Mouse (Mus musculus): Measurements from ENCODE around the gene Ubash3a. TPM values are rescaled to one million over a fixed set of nuclear protein-coding genes. Genes with fewer than 3 reads are reported as not detected.

Gene Ubash3a
- polyA plus RNA-seq, 1 experiment from 2014 or later, result 0.19 TPM

- H3K4me1 ChIP-seq (replicated peaks), result peaks cover 28% of the 10 kb centered on the region
- H3K27me3 ChIP-seq, result peaks cover 45% of the 10 kb centered on the region
- peak; percentile 42; the same call in 1 of the 2 replicates for ATAC-seq (ENCODE audit: insufficient number of reproducible peaks, insufficient read depth, low FRiP score, low TSS enrichment, low read depth)
- no peaks in the 10 kb centered on the region for H3K36me3 ChIP-seq
- H3K27ac ChIP-seq, result no peak overlapping the region
- peak overlapping the region; percentile 56 for H3K4me3 ChIP-seq (replicated peaks)
- no peaks in the 10 kb centered on the region for H3K9me3 ChIP-seq
- WGBS, result under 1% methylated on average over 68 of the region's 68 CpGs
- peak overlapping the region; percentile 57 for H3K9ac ChIP-seq (replicated peaks)
- peak overlapping the region; percentile 98 for H3K4me2 ChIP-seq
Observed at GRCm38 (mm10) chr17:31295892-31296781, 88.5 kb downstream of the Ubash3a start.

Other genes with a start within 250 kb of the Ubash3a start
- 8.9 and 10.9 TPM in 2 replicates for gene Abcg1, start 150.2 kb upstream of the Ubash3a start, polyA plus RNA-seq (2016; fragmentation: Nextera tagmentation; extraction: Ambion mirVana)
- gene Tff3, start 78.2 kb upstream of the Ubash3a start, polyA plus RNA-seq (2016; fragmentation: Nextera tagmentation; extraction: Ambion mirVana), result not detected in 2 replicates
- not detected in 2 replicates for gene Tff2, start 63.6 kb upstream of the Ubash3a start, polyA plus RNA-seq (2016; fragmentation: Nextera tagmentation; extraction: Ambion mirVana)
- not detected in 2 replicates for gene Tff1, start 42.6 kb upstream of the Ubash3a start, polyA plus RNA-seq (2016; fragmentation: Nextera tagmentation; extraction: Ambion mirVana)
- gene Tmprss3, start 8.9 kb upstream of the Ubash3a start, polyA plus RNA-seq (2016; fragmentation: Nextera tagmentation; extraction: Ambion mirVana), result not detected in 2 replicates
- 0.40 and 0.56 TPM in 2 replicates for gene Rsph1, start 69.5 kb downstream of the Ubash3a start, polyA plus RNA-seq (2016; fragmentation: Nextera tagmentation; extraction: Ambion mirVana)
- 1.5 and 2.1 TPM in 2 replicates for gene Slc37a1, start 78.9 kb downstream of the Ubash3a start, polyA plus RNA-seq (2016; fragmentation: Nextera tagmentation; extraction: Ambion mirVana)
- gene Pde9a, start 178.3 kb downstream of the Ubash3a start, polyA plus RNA-seq (2016; fragmentation: Nextera tagmentation; extraction: Ambion mirVana), result 26.7 and 29.1 TPM in 2 replicates